Mouse (Mus musculus): ENCODE results near the gene 0610010K14Rik. TPM values are rescaled to one million over a fixed set of nuclear protein-coding genes. Genes with fewer than 3 reads are reported as not detected.

Gene 0610010K14Rik
- polyA plus RNA-seq, 1 experiment from 2014 or later: 201 TPM

DNA sequence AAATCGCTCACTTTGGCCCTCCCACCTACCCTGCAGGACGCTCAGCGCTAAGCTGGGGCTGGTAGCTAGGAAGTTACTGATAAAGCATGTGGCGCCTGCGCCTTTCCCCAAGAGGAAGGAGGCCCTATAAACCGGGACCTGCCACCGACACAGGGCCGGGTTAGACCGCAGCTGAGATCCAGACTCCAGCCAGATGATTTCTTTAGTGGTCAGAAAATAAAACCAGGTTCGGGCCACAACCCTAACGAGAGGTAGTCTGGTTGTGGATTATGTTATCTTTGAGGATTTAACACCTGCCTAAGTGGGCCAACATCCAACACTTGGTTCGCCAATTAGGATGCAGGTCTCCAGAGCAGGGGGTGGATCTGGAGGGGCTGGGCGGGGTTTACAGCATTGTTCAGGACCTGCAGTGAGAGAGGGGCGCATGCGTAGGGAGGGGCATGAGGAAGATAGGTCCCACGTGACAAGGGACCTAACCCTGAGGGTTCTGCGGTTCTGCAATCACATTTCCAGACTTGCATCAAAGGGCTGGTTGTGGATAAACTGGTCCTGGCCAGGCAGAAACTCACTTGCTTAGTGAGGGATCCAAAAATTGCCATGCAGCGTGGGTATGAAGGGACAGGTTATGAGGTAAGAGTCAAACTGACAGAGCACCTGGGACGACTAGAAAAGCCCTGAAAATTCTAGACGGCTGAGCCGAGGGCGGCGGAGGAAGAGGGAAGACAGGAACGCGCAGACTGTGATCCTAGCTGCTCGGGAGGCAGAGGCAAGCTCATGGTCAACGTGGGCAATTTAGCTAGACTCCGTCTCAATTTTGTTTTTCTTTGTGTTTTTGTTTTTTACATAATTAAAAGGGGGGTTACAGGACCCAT, 16.7 kb downstream of the 0610010K14Rik start, which contains the start of gene Slc16a13:
TSS of gene Slc16a13 (minus strand) at position 334 of the 872 bp plus-strand sequence.
- Histone ChIP-seq H3K9me3 (no peaks in the 10 kb centered on the region), H3K4me1 (replicated peaks) (peaks cover 35% of the 10 kb centered on the region), H3K9ac (replicated peaks) (peak within 1 kb of the TSS; percentile 90), H3K4me2 (replicated peaks) (peak within 1 kb of the TSS; percentile 90), H3K27ac (peak within 1 kb of the TSS; percentile 85), H3K4me3 (replicated peaks) (peak within 1 kb of the TSS; percentile 52), H3K36me3 (peaks cover 17% of the 10 kb centered on the region), H3K27me3 (peaks cover 42% of the 10 kb centered on the region)
- peak; percentile 96 for ATAC-seq
- 0% methylated on average over 28 of the region's 28 CpGs for WGBS

DNA sequence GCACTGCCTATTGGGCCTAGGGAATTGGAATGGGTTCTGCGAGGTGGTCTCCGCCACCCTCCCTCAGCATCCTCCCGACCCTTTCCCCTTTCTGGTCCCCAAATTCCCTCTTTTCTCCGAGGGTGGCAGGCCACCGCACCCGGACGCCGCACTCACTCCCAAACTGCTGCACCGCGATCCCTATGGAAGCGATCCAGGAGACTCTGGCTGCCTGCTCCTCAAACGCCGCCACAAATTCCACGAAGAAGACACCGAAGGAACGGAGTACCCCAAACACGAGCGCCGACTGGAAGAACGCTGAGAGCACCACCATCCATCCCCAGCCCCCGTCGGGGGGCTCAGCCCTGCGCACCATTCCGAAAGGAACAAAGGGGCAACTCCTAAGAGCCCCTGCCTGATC, 17.4 kb downstream of the 0610010K14Rik start:
- under 1% methylated on average over 24 of the region's 24 CpGs for WGBS
- ATAC-seq: no peak

DNA sequence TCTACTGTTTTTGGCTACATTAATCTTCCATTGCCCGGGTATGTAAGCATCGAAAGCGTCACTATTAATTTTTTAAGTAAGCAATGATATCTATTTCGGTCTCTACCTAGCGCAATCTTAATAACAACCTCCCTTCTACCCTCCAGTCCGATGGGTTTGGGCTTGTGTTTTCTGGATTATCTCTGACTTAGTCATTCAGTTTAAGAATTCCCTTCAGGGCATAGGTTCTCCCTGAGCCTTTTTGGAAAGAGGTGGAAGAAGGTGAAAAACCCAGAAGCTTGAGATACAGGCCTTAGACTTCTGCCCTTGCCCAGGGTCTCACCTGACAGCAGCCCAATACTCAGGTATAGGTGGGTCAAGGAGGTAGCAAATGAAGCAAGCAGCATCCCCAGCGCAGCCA, 17.8 kb downstream of the 0610010K14Rik start:
- no peak for ATAC-seq
- peak overlapping the region; percentile 85 for H3K27ac ChIP-seq
- H3K27me3 ChIP-seq: peaks cover 42% of the 10 kb centered on the region
- no peaks in the 10 kb centered on the region for H3K9me3 ChIP-seq
- peak overlapping the region; percentile 90 for H3K9ac ChIP-seq (replicated peaks)
- H3K36me3 ChIP-seq: peaks cover 17% of the 10 kb centered on the region
- 58% methylated on average over 7 of the region's 7 CpGs for WGBS
- H3K4me2 ChIP-seq (replicated peaks): peak overlapping the region; percentile 90
- H3K4me3 ChIP-seq (replicated peaks): peak overlapping the region; percentile 52
- peaks cover 43% of the 10 kb centered on the region for H3K4me1 ChIP-seq (replicated peaks)

More for the DNA sequence above, 17.4 kb downstream of the 0610010K14Rik start:
- Histone ChIP-seq H3K4me3 (replicated peaks) (peak overlapping the region; percentile 52), H3K4me1 (replicated peaks) (peaks cover 38% of the 10 kb centered on the region), H3K4me2 (replicated peaks) (peak overlapping the region; percentile 90), H3K27ac (peak overlapping the region; percentile 85), H3K27me3 (peaks cover 42% of the 10 kb centered on the region), H3K9ac (replicated peaks) (peak overlapping the region; percentile 90), H3K9me3 (no peaks in the 10 kb centered on the region), H3K36me3 (peaks cover 17% of the 10 kb centered on the region)

DNA sequence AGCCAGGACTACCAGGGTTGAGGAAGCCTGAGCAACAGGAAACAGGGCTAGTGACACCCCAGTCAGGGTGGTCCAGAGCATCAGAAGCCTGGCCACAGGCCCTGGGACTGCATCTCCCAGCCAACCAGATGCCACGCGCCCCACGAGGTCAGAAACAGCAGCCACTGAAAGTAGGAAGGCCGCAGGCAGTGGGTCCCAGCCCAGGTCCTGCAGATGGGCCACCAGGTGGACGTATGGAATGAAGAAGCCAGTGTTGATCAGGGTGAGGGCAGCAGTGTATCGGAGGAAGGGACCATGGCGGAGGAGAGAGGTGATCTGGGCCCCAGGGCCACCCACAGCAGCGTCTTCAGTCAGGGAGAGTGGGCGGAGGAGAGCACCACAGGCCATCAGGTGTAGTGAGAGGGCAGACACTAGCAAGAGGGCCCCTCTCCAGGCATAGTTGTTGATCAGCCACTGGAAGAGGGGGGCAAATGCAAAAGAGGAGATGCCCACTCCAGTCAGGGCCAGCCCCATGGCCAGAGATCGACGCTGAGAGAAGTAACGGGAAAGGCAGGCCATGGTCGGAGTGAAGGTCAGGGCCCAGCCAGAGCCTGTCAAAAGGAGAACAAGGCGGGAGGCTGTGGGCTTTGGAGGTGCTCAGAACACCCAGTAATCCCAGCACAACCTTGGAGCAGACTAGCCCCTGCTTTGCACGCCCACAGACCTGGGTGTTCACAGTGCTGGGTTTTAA, 18.8 kb downstream of the 0610010K14Rik start:
- peaks cover 52% of the 10 kb centered on the region for H3K4me1 ChIP-seq (replicated peaks)

DNA sequence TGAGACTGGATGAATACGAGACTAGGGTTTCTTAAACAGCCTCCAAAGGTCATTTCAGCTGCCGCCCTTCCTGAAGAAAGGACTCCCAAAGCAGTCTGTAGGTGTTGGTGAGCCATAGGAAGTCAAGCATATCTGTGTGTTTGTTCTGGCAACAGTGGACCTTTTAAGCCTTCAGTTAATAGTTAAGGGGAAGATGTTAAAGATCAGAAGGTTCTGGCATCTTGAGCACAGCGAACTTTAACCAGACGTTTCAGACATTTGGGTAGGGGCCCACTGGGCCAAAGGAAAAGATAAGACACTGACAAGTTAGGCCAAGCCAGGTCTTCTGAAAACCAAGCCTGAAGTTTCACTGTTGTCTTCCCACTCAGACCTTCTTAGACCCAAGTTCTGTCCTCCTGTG, 19.7 kb downstream of the 0610010K14Rik start:
- Histone ChIP-seq H3K9me3 (no peaks in the 10 kb centered on the region), H3K27me3 (peaks cover 48% of the 10 kb centered on the region), H3K4me2 (replicated peaks) (no peak overlapping the region), H3K4me1 (replicated peaks) (peaks cover 59% of the 10 kb centered on the region), H3K27ac (no peak overlapping the region), H3K9ac (replicated peaks) (no peak overlapping the region), H3K36me3 (peaks cover 17% of the 10 kb centered on the region), H3K4me3 (replicated peaks) (no peak overlapping the region)
- no peak for ATAC-seq
- 91% methylated on average over 4 of the region's 4 CpGs for WGBS

More for the DNA sequence above, 18.8 kb downstream of the 0610010K14Rik start:
- WGBS: 88% methylated on average over 15 of the region's 15 CpGs
- peaks cover 43% of the 10 kb centered on the region for H3K27me3 ChIP-seq
- no peak for ATAC-seq
- H3K4me2 ChIP-seq (replicated peaks): peak overlapping the region; percentile 90
- H3K9ac ChIP-seq (replicated peaks): peak overlapping the region; percentile 2; the same call in 1 of the 2 replicates
- no peaks in the 10 kb centered on the region for H3K9me3 ChIP-seq
- H3K4me3 ChIP-seq (replicated peaks): peak overlapping the region; percentile 52
- peaks cover 17% of the 10 kb centered on the region for H3K36me3 ChIP-seq
- no peak overlapping the region for H3K27ac ChIP-seq

DNA sequence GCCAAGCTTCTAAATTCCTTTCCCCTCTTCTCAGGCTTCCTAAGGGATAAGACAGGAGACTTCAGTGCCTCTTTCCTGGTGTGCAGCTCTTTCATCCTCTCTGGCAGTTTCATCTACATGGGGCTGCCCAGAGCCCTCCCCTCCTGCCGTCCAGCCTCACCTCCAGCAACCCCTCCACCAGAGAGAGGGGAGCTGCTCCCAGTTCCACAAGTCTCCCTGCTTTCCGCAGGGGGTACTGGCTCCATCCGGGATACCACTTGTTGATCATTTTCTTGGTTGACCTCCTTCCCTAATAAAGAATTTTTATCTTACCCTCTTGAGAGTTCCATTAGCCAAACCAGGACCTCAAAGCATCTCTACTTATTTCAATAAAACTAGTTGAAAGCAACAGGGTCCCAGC, 21.6 kb downstream of the 0610010K14Rik start:
- H3K9ac ChIP-seq (replicated peaks): no peak overlapping the region
- no peaks in the 10 kb centered on the region for H3K9me3 ChIP-seq
- peaks cover 47% of the 10 kb centered on the region for H3K4me1 ChIP-seq (replicated peaks)
- peaks cover 60% of the 10 kb centered on the region for H3K27me3 ChIP-seq
- 54% methylated on average over 3 of the region's 3 CpGs for WGBS
- H3K4me2 ChIP-seq (replicated peaks): no peak overlapping the region
- H3K36me3 ChIP-seq: peaks cover 17% of the 10 kb centered on the region
- H3K27ac ChIP-seq: no peak overlapping the region
- no peak overlapping the region for H3K4me3 ChIP-seq (replicated peaks)
- no peak for ATAC-seq

DNA sequence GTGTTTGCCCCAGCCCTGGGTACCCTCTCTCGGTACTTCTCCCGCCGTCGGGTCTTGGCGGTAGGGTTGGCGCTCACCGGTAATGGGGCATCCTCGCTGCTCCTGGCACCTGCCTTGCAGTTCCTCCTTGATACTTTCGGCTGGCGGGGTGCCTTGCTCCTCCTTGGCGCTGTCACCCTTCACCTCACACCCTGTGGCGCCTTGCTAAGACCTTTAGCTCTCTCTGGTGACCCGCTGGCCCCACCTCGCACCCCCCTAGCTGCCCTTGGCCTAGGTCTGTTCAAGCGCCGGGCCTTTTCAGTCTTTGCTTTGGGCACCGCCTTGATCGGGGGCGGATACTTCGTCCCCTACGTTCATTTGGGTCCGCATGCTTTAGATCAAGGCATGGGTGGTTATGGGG, 22.4 kb downstream of the 0610010K14Rik start:
- H3K4me2 ChIP-seq (replicated peaks): peak overlapping the region; percentile 60; the same call in 1 of the 2 replicates
- H3K27me3 ChIP-seq: peaks cover 60% of the 10 kb centered on the region
- H3K4me3 ChIP-seq (replicated peaks): peak overlapping the region; percentile 39; the same call in 1 of the 2 replicates
- H3K9ac ChIP-seq (replicated peaks): no peak overlapping the region
- WGBS: 10% methylated on average over 22 of the region's 22 CpGs
- no peak overlapping the region for H3K27ac ChIP-seq
- 0 out of 2 replicates have a peak, but pooled peaks have one; percentile 18 for ATAC-seq
- H3K36me3 ChIP-seq: peaks cover 17% of the 10 kb centered on the region
- peaks cover 47% of the 10 kb centered on the region for H3K4me1 ChIP-seq (replicated peaks)
- H3K9me3 ChIP-seq: no peaks in the 10 kb centered on the region

DNA sequence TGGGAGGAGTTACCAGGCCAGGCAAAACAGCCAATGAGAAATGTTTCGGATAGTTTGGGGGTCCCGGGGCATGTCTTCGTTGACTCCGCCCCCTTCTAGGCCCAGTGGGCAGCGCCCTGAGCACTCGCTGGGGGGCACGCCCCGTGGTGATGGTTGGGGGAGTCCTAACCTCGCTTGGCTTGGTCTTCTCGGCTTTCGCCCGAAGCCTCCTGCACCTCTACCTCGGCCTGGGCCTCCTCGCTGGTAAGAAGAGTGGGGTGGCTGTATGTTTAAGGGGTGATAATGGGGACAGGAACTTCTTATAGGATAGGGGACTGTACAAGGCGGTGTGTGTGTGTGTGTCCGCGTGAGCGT, 22.9 kb downstream of the 0610010K14Rik start:
- Histone ChIP-seq H3K36me3 (peaks cover 17% of the 10 kb centered on the region), H3K27ac (no peak overlapping the region), H3K4me1 (replicated peaks) (peaks cover 43% of the 10 kb centered on the region), H3K27me3 (peaks cover 60% of the 10 kb centered on the region), H3K4me3 (replicated peaks) (peak overlapping the region; percentile 39), H3K9ac (replicated peaks) (no peak overlapping the region), H3K4me2 (replicated peaks) (peak overlapping the region; percentile 60), H3K9me3 (no peaks in the 10 kb centered on the region)
- ATAC-seq: peak; percentile 3; the same call in 1 of the 2 replicates
- whole genome bisulfite sequencing: 4% methylated on average over 18 of the region's 18 CpGs

DNA sequence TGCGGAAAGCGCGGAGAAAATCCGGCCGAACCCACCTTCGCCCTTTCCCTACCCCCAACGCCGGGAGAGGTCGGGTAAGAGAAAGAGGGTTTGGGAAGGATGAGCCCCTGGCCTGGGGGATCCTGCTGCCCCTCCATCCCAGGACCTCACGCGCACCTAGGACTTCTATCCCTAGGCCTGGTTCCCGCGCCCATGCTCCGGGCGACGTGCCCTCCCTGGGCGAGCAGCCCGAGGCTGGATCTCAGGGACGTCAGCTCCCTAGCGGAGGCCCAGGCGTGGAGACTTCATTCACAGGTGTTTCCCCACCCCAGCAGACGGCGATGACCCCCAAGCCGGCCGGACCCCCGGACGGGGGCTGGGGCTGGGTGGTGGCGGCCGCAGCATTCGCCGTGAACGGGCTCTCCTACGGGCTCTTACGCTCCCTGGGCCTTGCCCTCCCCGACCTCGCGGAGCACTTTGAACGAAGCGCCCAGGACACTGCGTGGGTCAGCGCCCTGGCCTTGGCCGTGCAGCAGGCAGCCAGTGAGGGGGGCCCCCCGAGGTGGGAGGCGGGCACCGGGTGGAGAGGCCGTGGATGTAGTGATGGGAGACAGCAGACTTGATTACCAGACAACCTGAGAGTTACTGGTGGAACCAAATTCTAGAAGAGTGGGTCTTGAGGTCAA, 23.4 kb downstream of the 0610010K14Rik start:
- Histone ChIP-seq H3K9me3 (no peaks in the 10 kb centered on the region), H3K27ac (no peak overlapping the region), H3K4me2 (replicated peaks) (peak overlapping the region; percentile 60), H3K4me1 (replicated peaks) (peaks cover 38% of the 10 kb centered on the region), H3K27me3 (peaks cover 60% of the 10 kb centered on the region), H3K36me3 (peaks cover 17% of the 10 kb centered on the region), H3K9ac (replicated peaks) (peak overlapping the region; percentile 48), H3K4me3 (replicated peaks) (peak overlapping the region; percentile 39)
- peak; percentile 60 for ATAC-seq
- under 1% methylated on average over 46 of the region's 46 CpGs for WGBS

DNA sequence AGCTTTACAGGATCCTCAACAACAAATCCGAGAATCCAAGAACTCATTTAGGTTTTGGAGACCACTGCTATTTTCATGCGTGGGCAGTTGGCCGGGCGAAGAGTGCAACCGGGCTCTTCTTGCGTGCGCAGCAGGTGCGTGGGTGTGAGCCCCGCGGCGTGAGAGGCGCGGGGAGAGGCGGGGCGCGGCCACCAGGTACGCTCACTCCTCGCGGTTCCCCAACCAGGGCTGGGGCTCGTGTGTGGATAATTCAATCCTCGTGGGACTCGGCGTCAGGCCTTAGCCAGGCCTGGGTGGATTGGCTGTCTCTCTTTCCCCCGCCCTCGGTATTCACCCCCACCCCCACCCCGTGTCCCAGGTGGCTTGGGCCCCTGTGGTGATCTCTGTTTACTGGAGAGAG, 24.0 kb downstream of the 0610010K14Rik start:
- Histone ChIP-seq H3K4me2 (replicated peaks) (peak overlapping the region; percentile 60), H3K9me3 (no peaks in the 10 kb centered on the region), H3K4me1 (replicated peaks) (peaks cover 32% of the 10 kb centered on the region), H3K27me3 (peaks cover 60% of the 10 kb centered on the region), H3K4me3 (replicated peaks) (peak overlapping the region; percentile 39), H3K27ac (no peak overlapping the region), H3K9ac (replicated peaks) (peak overlapping the region; percentile 48), H3K36me3 (peaks cover 17% of the 10 kb centered on the region)
- WGBS: 7% methylated on average over 26 of the region's 26 CpGs
- peak; percentile 38; the same call in 1 of the 2 replicates for ATAC-seq

DNA sequence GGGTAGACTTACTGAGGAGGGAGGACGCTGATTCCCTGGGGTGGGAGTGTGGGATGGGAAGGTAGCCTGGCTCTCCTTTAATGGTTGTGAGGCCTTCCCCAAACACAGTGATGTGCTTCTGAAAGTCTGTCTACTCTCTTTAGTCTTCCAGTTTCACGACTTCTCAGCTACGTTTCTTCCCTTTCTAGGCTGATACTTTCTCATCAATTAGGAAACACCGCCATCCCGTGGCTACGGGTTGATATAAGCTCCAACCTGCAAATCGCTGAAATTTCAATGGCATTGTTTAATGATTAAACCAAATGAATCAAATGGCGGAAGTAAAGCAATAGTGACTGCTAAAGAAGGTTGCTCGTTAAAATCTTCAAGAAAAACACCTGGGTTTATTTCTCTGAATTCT, 24.8 kb downstream of the 0610010K14Rik start:
- no peak overlapping the region; the same call in 1 of the 2 replicates for H3K4me2 ChIP-seq (replicated peaks)
- no peak overlapping the region for H3K27ac ChIP-seq
- WGBS: 11% methylated on average over 9 of the region's 9 CpGs
- peaks cover 26% of the 10 kb centered on the region for H3K4me1 ChIP-seq (replicated peaks)
- ATAC-seq: no peak
- peaks cover 60% of the 10 kb centered on the region for H3K27me3 ChIP-seq
- H3K36me3 ChIP-seq: peaks cover 13% of the 10 kb centered on the region
- no peak overlapping the region for H3K9ac ChIP-seq (replicated peaks)
- no peak overlapping the region for H3K4me3 ChIP-seq (replicated peaks)
- no peaks in the 10 kb centered on the region for H3K9me3 ChIP-seq
